Mouse (Mus musculus): ENCODE measurements at regions not wholly inside any gene's neighbourhood (a gene's known extent, or its start where the extent isn't known, plus 50 kb on each side); places are given as distances from the start of the nearest gene placed in this dataset.

DNA sequence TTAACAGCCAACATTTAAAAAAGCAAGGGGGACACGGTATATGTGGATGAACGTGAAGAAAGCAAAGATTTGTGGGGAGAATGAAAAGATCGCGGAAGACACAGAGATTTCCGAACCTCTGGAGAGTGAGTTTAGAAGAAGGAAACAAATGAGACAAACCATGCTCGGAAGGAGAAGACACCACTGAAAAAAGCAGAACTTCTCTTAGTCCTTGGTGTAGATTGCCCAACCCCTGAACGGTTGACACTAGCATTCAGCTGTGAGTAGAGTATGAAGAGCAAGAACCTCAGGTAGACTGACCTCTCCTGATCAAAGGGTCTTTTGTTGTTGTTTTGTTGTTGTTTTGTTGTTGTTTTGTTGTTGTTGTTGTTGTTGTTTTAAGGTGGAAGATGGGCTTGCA is 75.8 kb upstream of the Hsd17b12 start:
- in situ Hi-C loops (cut with MboI; ENCODE audit: low sequenced_read_pairs in 2 of 2, unreplicated experiment in 2 of 2): no loop called here
- H3K9me3 ChIP-seq (ENCODE audit: control insufficient read depth, insufficient read depth, low read depth, low read length): no peaks in the 10 kb centered on the region
- DNase-seq (ENCODE audit: low read depth, low spot score): no peak
- H3K4me3 ChIP-seq (ENCODE audit: insufficient read depth in 1 of 2, low read depth in 1 of 2, low read length in 2 of 2, poor library complexity in 1 of 2, severe bottlenecking in 1 of 2): no peak overlapping the region
- no peaks in the 10 kb centered on the region for H3K4me1 ChIP-seq (ENCODE audit: control insufficient read depth in 2 of 2, insufficient read depth in 2 of 2, low read length in 2 of 2, poor library complexity in 1 of 2)
- H3K36me3 ChIP-seq (ENCODE audit: control insufficient read depth, insufficient read depth, low read length, poor library complexity, severe bottlenecking): no peaks in the 10 kb centered on the region
- no peak overlapping the region for H3K27ac ChIP-seq (ENCODE audit: insufficient read depth, low read depth, low read length, poor library complexity, severe bottlenecking)
- H3K9ac ChIP-seq (ENCODE audit: insufficient read depth, low read depth, low read length, poor library complexity, severe bottlenecking): no peak overlapping the region
- no peak for TF ChIP-seq ZC3H11A (IDR thresholded peaks at IDR 0.05; ENCODE audit: borderline replicate concordance, low read depth, low read length)
- TF ChIP-seq ZNF384 (IDR thresholded peaks at IDR 0.05; ENCODE audit: low read depth, low read length): no peak
- no peak for TF ChIP-seq CHD2 (IDR thresholded peaks at IDR 0.05; ENCODE audit: low read depth, low read length)
- TF ChIP-seq MAFK (IDR thresholded peaks at IDR 0.05; ENCODE audit: insufficient read depth, low read depth, low read length): no peak
- no peak for TF ChIP-seq HCFC1 (IDR thresholded peaks at IDR 0.05; ENCODE audit: borderline replicate concordance, insufficient read depth, low read length)

DNA sequence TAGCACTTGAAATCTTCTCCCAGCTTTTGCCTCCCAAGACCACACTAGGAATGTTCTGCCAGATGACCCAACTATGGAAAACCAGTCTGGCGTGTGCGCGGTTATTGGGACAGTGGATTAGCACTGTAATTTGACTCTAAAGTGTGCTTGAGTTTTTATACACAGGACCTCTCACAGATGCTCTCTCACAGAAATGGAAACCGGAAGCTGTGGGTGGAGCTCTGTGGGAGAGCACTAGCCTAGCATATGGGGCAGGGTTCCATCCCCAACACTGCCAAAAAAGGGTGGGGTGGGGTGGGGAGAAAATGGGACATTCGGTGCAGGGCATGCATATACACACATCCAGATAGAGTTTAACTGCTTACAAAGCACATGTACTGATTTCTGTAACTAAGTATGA is 61.7 kb upstream of the Hsd17b12 start:
- H3K27ac ChIP-seq (ENCODE audit: insufficient read depth, low read depth, low read length, poor library complexity, severe bottlenecking): no peak overlapping the region

DNA sequence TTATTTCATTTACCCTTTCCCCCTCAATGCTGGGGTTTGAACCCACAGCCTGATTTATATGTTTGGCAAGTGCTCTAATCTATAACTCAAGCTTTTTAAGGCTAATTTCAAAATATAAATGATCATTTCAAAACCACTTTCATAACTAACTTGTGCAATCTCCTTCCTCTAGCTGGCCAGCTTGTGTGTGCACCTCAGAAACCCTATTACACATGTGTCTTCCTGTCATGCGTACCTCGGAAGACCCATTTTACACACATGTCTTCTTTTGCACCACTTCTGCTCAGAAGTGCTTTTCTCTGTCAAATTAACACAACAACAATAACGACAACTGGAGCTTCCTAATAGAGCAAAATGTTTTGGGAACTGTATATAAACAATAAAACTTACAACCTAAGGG is 59.7 kb upstream of the Hsd17b12 start:
- DNase-seq (ENCODE audit: low read depth, low spot score): no peak
- Histone ChIP-seq H3K9ac (ENCODE audit: insufficient read depth, low read depth, low read length, poor library complexity, severe bottlenecking) (no peak overlapping the region), H3K4me1 (ENCODE audit: control insufficient read depth in 2 of 2, insufficient read depth in 2 of 2, low read length in 2 of 2, poor library complexity in 1 of 2) (peaks cover 0 to 7% of the 10 kb centered on the region in 2 experiments; a peak in 1 of 4 replicates), H3K4me3 (ENCODE audit: insufficient read depth in 1 of 2, low read depth in 1 of 2, low read length in 2 of 2, poor library complexity in 1 of 2, severe bottlenecking in 1 of 2) (no peak overlapping the region), H3K27ac (ENCODE audit: insufficient read depth, low read depth, low read length, poor library complexity, severe bottlenecking) (no peak overlapping the region), H3K36me3 (ENCODE audit: control insufficient read depth, insufficient read depth, low read length, poor library complexity, severe bottlenecking) (no peaks in the 10 kb centered on the region), H3K9me3 (ENCODE audit: control insufficient read depth, insufficient read depth, low read depth, low read length) (no peaks in the 10 kb centered on the region)
- TF ChIP-seq MAFK (IDR thresholded peaks at IDR 0.05; ENCODE audit: insufficient read depth, low read depth, low read length) (no peak), ZNF384 (IDR thresholded peaks at IDR 0.05; ENCODE audit: low read depth, low read length) (no peak), ZC3H11A (IDR thresholded peaks at IDR 0.05; ENCODE audit: borderline replicate concordance, low read depth, low read length) (no peak), CHD2 (IDR thresholded peaks at IDR 0.05; ENCODE audit: low read depth, low read length) (no peak), HCFC1 (IDR thresholded peaks at IDR 0.05; ENCODE audit: borderline replicate concordance, insufficient read depth, low read length) (no peak)
- in situ Hi-C loops (cut with MboI; ENCODE audit: low sequenced_read_pairs in 2 of 2, unreplicated experiment in 2 of 2): no loop called here

More for the DNA sequence above, 61.7 kb upstream of the Hsd17b12 start:
- H3K9me3 ChIP-seq (ENCODE audit: control insufficient read depth, insufficient read depth, low read depth, low read length): no peaks in the 10 kb centered on the region
- in situ Hi-C loops (cut with MboI; ENCODE audit: low sequenced_read_pairs in 2 of 2, unreplicated experiment in 2 of 2): no loop called here
- H3K4me1 ChIP-seq (ENCODE audit: control insufficient read depth in 2 of 2, insufficient read depth in 2 of 2, low read length in 2 of 2, poor library complexity in 1 of 2): peaks cover 0 to 7% of the 10 kb centered on the region in 2 experiments; a peak in 1 of 4 replicates
- H3K4me3 ChIP-seq (ENCODE audit: insufficient read depth in 1 of 2, low read depth in 1 of 2, low read length in 2 of 2, poor library complexity in 1 of 2, severe bottlenecking in 1 of 2): 0 out of 4 replicates have a peak overlapping the region, but pooled peaks of 1 of the 2 experiments have one; percentile 32
- TF ChIP-seq ZNF384 (IDR thresholded peaks at IDR 0.05; ENCODE audit: low read depth, low read length): no peak
- TF ChIP-seq HCFC1 (IDR thresholded peaks at IDR 0.05; ENCODE audit: borderline replicate concordance, insufficient read depth, low read length): no peak
- TF ChIP-seq ZC3H11A (IDR thresholded peaks at IDR 0.05; ENCODE audit: borderline replicate concordance, low read depth, low read length): no peak
- TF ChIP-seq MAFK (IDR thresholded peaks at IDR 0.05; ENCODE audit: insufficient read depth, low read depth, low read length): no peak
- no peak for TF ChIP-seq CHD2 (IDR thresholded peaks at IDR 0.05; ENCODE audit: low read depth, low read length)
- H3K36me3 ChIP-seq (ENCODE audit: control insufficient read depth, insufficient read depth, low read length, poor library complexity, severe bottlenecking): no peaks in the 10 kb centered on the region
- H3K9ac ChIP-seq (ENCODE audit: insufficient read depth, low read depth, low read length, poor library complexity, severe bottlenecking): no peak overlapping the region
- no peak for DNase-seq (ENCODE audit: low read depth, low spot score)

DNA sequence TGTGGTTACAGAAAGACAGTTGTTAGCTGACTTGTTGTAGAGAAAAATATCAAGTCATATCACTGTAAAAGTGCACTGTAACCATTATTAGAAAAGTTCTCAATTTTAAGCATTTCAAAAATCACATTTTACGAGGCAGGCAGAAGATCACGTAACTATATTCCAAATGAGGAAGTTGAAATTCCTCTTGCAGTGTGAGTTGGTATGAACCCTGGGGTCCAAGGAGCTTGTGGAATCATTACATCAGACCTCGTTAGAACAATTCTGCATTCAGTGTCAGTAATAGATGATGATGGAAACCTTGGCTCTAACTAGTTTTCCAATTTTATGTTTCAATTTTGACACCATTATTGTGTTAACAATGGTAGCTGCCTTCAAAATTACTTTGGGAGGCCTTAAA is 57.7 kb upstream of the Hsd17b12 start:
- Histone ChIP-seq H3K9me3 (ENCODE audit: control insufficient read depth, insufficient read depth, low read depth, low read length) (no peaks in the 10 kb centered on the region), H3K27ac (ENCODE audit: insufficient read depth, low read depth, low read length, poor library complexity, severe bottlenecking) (no peak overlapping the region), H3K36me3 (ENCODE audit: control insufficient read depth, insufficient read depth, low read length, poor library complexity, severe bottlenecking) (no peaks in the 10 kb centered on the region), H3K9ac (ENCODE audit: insufficient read depth, low read depth, low read length, poor library complexity, severe bottlenecking) (no peak overlapping the region), H3K4me1 (ENCODE audit: control insufficient read depth in 2 of 2, insufficient read depth in 2 of 2, low read length in 2 of 2, poor library complexity in 1 of 2) (peaks cover 0 to 7% of the 10 kb centered on the region in 2 experiments; a peak in 1 of 4 replicates), H3K4me3 (ENCODE audit: insufficient read depth in 1 of 2, low read depth in 1 of 2, low read length in 2 of 2, poor library complexity in 1 of 2, severe bottlenecking in 1 of 2) (no peak overlapping the region)
- no peak for TF ChIP-seq HCFC1 (IDR thresholded peaks at IDR 0.05; ENCODE audit: borderline replicate concordance, insufficient read depth, low read length)
- no peak for TF ChIP-seq ZNF384 (IDR thresholded peaks at IDR 0.05; ENCODE audit: low read depth, low read length)
- no peak for TF ChIP-seq CHD2 (IDR thresholded peaks at IDR 0.05; ENCODE audit: low read depth, low read length)
- no peak for TF ChIP-seq ZC3H11A (IDR thresholded peaks at IDR 0.05; ENCODE audit: borderline replicate concordance, low read depth, low read length)
- TF ChIP-seq MAFK (IDR thresholded peaks at IDR 0.05; ENCODE audit: insufficient read depth, low read depth, low read length): no peak
- in situ Hi-C loops (cut with MboI; ENCODE audit: low sequenced_read_pairs in 2 of 2, unreplicated experiment in 2 of 2): no loop called here
- DNase-seq (ENCODE audit: low read depth, low spot score): no peak
